Mouse (Mus musculus): ENCODE measurements around the gene Gm20532. TPM values are rescaled to one million over a fixed set of nuclear protein-coding genes. Genes with fewer than 3 reads are reported as not detected.

The Gm20532 gene
- not detected for total RNA-seq (2022)

DNA sequence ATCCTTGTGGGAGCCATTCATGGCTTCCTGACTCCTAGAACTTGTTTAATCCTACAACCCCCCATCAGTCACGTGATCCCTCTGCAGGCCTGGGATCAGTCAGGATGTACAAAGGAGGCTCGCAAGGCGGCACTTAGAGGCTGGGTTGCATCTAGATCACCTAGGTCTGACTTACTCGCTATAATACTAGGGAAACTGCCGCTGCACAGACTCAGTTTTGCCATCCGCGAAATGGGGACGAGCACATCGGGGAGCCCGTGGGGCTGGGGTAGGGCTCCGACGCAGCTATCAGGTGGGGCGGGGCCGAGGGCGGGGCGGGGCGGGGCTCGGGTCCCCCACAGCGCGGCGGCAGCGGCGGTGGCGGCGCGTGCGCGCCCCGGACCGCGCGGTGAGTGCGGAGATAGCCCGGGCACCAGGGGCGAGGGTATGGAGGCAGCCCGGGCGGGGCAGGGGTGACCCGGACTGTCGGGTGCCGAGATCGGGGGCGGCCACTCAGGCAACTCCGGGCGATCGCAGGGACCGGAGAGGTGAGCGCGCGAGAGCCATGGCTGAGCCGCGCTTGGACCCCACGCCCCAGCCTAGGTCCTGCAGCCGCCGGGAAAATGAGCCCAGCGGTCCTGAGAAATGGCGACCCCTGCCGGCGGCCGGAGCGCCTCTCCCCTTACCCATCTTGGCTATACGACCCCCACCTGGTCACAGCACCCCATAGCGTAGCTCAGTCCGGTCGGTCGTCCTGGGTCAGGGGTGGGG, at the start of gene Gm20532:
Gm20532 (plus strand) TSS at position 346 of the 750 bp plus-strand sequence.
- peak; percentile 45 to 49 for DNase-seq (ENCODE audit: low spot score in 2 of 2)

DNA sequence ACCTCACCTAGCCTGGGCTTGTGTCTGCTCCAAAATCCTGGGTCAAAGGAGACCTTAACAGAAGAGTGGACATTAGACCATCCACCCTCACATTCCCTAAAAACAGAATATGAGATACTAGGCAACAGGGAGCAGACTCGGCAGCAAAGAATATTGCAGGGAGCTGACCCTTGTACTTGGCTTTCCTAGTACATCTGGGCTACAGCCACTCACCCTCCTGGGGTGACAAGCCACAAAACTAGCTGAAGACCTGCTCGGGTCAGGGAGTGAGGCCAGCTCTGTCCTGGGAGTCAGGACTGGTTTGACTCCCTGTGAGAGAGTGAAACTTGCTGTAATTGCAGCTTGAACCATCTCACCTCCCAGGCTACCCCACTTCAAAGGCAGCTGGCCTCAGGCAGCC, 46.9 kb upstream of the Gm20532 start:
- DNase-seq (ENCODE audit: low spot score in 2 of 2) = no peak

DNA sequence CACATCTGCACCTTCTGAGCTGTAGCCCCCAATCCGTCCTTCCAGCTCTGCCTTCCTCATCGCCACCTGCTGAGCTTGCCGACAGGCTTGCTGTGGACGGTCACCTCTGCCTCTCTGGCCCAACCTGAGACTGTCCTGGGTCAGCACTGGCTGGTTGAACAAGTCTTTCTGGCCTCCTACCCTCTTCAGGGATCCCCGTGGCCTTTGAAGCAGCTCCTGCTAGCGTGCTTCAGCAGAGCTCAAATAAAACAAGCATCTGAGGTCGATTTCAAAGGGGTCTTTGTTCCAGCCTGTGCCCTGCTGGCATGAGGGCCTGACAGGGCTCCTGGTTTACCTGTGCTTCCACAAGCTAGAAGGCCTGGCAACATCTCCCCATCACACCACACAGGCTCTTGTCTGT, 45.7 kb upstream of the Gm20532 start:
- no peak for DNase-seq (ENCODE audit: low spot score in 2 of 2)

DNA sequence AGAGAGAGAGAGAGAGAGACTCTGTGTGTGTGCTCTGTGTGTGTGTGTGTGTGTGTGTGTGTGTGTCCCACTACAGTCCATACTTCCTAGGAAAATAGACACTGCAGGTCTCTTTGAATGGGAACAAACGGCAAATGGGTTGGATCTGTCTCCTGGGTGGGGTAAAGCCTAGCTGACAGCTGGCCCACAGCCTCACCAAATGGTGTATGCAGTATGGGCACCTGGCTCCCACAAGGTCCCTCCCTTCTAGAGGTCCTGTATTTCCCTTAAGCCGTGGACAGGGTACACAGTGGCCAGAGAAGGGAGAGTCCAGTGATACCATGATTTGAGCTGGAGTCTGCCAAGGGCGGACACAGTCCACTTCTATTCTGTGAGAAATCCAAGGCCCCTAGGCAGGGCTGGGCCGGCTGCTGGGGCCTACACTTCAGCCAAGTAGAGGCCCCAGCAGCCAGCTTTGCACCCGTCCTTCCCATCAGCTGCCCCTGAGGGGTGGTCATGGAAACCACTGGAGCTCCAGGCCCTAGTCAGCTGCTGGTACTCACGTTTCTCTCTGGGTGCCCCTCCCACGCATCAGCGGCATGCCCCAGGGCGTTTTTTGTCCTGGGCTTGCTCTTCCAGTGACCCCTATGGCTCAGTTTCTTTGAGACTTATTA, 45.1 kb upstream of the Gm20532 start:
- DNase-seq (ENCODE audit: low spot score in 2 of 2) = no peak

DNA sequence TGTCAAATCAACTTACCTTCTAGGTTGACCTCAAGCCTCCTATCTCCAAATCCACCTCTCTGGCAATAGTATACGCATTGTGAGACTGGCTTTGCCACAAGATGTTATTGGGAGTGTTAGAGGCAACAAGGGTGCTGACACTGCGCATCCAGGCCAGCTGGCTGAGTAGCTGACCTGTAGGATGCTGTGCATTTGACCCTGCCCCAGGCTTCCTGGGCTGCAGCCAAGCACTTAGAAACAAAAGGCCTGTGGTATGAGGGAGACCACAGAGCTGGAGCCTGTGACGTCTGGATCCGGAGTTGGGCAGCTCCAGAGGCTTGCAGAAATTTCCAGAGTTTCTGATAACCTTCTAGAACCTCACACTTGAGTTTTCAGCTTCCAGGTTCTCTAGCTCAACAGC, 43.3 kb upstream of the Gm20532 start:
- DNase-seq (ENCODE audit: low spot score in 2 of 2) = no peak

DNA sequence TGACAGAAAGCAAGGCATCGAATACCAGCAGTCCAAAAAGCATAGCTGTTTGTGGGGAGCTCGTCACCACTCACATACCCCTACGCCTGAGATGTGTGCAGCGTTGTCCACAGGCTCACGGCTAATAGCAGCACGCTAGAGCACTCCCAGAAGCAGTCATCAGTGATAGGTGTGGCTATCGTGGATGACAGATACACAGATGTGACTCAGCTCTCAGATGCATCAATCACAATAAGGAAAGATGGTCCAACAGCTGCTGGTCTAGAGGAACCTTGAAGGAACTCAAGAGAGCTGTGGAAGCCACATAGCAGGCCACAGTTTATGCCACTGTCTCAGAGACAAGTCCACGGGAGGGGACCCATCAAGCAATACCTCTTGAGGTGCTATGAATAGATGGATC, 42.7 kb upstream of the Gm20532 start:
- DNase-seq (ENCODE audit: low spot score in 2 of 2) = no peak

DNA sequence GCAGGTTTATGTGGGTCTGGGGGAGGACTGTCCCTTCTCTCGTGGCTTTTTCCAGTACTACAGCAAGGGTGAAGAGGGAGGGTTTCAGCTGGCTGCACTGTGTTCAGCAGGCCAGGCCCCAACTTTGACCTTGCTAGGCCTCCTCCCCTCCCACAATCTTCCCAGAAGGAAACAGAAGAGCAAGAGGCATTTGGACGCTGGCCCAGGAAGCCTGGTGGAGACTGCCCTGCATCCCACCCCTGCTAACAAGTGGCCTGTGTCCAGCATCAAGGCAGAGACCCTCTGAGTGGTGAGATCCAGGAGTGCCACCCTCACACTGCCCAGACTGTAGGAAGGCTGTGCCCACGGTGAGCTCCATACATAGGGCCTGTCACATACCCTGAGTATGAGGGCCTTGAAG, 42.2 kb upstream of the Gm20532 start:
- no peak for DNase-seq (ENCODE audit: low spot score in 2 of 2)

DNA sequence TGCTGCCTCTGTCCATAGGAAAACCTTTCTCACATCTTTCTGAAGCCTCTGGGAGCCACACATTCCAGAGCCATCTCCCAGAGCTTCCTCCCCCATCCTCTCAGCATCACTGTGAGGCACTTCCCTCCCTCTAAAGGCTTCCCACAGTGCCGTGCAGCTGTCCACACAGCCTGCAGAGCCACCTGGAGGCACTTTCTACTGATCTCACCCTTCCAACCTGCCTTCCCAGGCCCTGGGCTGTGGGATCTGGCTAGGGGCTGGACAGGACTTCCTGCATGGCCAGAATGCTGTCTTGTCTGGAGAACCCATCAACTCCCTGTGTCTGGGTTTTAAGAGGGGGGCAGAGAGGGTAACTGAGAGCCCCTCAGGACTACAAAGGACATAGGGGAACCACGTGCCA, 39.0 kb upstream of the Gm20532 start:
- DNase-seq (ENCODE audit: low spot score in 2 of 2) = peak in 1 of 2 experiments; percentile 10

DNA sequence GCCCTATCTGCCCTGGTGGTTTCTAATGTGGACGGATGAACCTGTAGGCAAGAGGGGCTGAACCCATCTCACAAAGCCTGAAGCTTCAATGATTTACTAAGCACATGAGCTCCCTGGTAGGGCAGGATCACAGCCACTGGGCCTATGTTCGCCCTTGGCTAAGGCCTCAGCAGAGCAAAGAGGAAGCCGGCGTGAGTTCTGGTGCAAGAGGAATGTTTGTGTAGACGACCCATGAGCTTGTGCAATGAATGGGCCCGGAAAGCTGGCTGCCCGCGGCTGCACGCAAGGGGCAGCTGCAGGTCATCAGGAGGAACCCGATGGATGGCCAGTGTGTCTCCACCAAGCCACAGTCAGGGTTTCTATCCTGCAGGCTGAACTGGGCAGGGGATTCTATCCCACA, 36.6 kb upstream of the Gm20532 start:
- DNase-seq (ENCODE audit: low spot score in 2 of 2) = no peak

DNA sequence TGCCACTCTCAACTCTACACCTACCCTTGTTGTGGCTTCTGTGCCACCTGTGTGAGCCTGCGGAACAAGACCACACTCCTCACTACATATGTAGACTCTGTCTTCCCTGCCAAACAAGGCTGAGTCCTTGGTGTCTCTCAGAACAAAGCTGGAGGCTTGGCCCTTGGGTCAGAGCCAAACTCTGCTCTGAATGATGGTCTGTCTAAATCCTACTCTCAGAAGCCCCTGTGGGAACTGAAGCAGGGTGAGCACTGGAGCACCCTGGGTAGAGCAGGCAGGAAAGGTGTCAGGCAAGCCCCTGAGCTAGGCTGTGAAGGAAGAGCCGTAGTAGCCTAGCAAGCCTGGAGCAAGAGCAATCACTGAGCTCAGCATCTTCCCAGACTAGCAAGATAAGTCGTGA, 36.2 kb upstream of the Gm20532 start:
- DNase-seq (ENCODE audit: low spot score in 2 of 2) = no peak

DNA sequence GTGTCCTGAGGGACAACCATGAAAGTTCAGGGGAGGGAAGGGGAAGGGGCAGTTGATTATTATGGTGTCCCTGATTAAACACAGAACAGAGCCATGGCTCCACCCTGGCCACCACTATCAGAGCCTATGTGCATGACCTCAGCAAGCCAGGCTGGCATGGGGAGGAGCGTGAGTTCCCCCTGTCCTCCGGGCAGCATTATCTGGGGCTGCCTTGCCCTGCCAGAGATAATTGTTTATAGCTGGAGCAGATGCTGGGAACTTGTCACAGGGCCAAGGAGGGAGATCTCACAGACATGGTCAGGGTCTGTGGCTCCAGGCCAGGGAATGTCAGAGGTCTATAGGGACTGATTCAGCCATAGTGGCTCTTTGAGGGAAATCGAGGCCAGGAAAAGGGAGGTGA, 35.7 kb upstream of the Gm20532 start:
- DNase-seq (ENCODE audit: low spot score in 2 of 2) = no peak

DNA sequence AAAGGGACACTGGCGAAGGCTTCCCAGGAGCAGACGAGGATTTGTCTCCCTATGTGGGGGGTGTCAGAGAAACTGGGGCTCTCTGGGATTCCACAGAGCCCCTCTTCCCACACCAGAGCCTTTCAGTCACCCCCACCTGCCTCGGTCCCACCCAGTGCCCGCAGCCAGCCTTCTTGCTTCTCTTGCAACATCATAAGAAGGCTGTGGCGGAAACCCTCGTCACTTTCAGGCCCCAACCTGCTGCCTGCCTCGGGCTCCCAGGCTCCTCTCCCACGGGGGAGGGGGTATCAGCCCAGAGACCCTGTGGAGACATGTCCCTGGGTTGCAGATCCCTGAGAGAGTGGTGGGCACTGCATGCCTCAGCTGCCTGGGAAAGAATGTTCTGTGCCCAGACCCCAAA, 35.0 kb upstream of the Gm20532 start:
- no peak for DNase-seq (ENCODE audit: low spot score in 2 of 2)

DNA sequence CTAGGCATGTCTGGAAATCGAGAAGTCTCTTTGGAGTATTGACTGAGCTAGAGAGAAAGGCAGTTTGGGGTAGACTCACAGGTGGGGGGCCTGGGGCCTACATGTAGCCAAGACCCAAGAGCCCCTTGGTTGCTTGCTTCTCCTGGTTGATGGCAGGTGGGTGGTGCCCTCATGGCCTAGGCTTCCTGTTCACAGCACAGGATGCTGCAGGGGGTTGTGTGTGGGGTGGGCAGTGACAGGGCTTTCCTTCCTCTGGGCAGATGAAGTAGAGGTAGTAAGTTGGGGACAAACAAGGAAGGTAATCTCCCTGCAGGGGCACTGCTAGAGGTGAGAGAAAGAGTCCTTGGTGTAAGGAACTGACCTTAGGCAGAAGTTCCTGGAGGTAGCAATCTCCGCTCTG, 34.4 kb upstream of the Gm20532 start:
- DNase-seq (ENCODE audit: low spot score in 2 of 2) = no peak

DNA sequence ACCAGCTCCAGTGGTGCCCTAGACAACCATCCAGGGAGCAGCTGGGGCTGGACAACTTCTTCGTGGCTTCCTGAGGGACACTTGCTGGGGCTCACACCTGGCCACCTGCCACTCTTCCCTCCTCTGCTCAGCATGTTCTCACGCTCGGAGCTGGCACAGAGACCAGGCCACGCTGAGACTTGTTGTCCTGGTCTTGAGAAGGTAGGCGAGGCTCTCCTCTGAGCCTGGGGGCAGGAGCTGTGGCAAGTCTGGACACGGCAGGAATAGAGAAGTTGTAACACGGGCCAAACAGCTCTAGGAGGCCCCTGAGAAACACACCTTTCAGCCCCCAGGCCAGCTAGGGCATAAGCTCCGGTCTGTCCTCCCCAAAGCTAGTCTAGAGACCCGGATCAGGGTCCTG, 32.5 kb upstream of the Gm20532 start:
- DNase-seq (ENCODE audit: low spot score in 2 of 2) = no peak

DNA sequence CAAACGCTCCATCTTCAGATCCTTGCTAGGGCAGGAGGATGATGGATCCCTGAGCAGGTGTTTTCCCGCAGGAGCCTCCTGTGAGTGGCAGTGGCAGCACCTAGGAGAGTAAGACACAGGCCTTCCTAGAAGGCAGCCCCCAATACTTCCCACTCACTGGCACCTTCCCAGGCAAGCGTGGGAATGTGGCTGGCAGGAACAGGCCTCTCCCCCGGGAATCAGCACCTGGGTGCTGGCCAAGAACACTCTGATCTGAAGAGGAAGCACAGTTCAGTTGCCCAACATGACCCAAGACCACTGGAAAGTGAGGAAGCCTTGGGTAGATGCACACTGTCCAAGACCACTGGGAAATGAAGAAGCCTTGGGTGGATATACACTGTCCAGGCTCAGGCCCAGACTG, 31.4 kb upstream of the Gm20532 start:
- DNase-seq (ENCODE audit: low spot score in 2 of 2) = peak; percentile 34 to 41

DNA sequence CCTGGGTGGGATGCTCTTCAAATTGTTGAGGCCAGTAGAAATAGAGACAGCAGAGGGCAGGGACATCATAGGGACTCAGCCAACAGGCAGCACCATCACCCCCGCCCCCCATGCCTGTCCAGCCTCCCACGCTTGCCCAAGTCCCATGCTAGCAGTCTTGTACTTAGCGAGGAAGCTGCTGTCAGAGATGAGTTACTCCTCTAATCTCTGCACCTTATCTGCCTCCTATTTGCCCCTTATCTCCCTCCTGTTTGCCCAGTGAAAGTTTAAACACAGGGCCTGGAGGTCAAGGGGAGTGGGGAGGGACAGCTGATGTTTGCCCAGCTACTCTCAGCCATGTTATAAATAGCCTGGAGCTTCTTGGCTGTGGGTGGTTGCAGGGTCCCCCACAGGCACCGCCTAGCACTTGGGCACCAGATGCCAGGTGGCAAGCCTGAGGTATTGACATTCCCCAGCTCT, 29.9 kb upstream of the Gm20532 start:
- DNase-seq (ENCODE audit: low spot score in 2 of 2) = no peak

DNA sequence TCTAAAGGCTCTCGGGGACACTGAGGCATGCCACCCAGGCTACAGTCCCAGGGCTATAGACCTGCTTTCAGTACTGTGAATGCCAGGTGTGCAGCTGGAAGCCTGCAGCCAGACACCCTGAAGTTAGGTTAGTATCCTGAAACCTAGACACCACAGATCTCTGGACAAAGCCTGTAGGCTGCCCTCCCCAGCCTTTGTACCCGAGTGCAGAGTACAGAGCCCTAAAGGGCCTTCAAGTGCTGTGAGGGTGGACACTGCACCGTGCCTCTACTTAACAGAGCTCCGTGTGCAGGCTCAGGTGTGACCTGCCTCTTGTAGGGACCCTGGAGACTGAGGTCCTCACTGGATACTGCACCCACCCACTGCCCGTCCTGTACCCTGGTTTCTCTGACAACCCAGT, 25.9 kb upstream of the Gm20532 start:
- no peak for DNase-seq (ENCODE audit: low spot score in 2 of 2)

DNA sequence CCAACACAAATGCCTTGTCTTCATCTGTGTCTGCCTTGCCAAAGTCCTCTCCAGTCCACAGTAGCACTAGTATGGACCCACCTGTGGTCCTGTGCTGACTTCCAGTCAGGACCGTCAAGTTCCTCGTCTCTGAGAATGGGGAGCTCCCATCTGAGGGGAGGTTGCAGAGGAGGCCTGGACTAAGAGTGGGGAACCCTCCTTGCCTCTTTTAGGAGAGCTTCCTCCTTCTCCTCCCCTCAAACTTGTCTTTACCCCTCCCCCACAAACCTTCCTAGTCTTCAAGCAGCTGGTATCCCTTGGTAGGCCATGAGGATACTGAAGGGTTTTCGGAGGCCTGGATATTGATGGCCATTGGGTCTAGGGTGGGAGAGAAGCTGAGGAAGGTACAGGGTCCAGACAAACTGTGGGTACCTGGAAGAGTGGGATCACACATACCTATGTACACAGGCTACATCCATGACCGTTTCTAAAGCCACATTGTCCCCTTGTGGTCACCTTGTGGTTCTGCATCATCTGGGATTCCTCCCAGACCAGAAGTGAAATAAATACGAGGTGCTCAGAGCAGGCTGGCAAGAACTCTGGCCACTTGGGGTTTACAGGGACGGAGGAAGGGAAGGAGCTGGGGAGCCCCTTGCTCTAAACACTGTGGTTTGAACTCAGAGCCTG, 25.0 kb upstream of the Gm20532 start:
- no peak for DNase-seq (ENCODE audit: low spot score in 2 of 2)

DNA sequence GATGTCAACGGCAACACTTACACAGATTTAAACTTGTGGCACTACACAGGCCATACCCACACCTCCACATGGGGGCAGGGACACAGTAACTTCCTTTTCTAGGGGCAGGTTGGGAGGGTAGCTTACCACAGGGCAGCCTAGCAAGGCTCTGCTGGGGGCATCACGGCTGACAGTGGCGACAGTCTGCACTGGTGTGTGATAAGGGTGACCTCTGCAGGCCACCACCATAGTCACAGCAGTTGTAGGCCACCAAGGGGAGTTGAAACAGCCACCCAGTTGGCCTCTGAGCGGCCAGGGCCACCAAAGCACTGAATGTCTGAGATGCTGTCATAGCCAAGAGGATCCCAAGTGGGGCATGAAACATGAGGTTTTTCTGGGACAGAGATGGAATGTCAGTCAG, 20.2 kb upstream of the Gm20532 start:
- no peak for DNase-seq (ENCODE audit: low spot score in 2 of 2)

DNA sequence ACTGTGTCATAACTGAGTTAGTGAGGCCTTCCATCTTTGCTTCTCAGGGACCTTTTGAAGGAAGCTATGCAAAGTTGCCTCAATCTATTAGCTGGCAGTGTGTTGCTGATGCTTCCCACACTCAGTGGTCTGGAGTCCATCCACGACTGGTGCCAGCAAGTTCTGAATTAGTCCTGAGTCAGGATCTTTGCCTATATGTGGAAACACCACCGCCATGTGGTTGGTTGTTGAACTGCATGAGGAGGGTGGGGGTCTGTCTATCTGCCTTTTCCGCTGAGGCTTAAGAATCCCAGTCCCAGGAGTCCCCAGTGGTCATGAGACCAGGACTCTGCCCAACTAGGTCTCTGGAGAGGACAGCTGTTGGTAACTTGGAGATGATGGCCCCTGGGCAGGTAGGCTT, 16.4 kb upstream of the Gm20532 start:
- no peak for DNase-seq (ENCODE audit: low spot score in 2 of 2)

DNA sequence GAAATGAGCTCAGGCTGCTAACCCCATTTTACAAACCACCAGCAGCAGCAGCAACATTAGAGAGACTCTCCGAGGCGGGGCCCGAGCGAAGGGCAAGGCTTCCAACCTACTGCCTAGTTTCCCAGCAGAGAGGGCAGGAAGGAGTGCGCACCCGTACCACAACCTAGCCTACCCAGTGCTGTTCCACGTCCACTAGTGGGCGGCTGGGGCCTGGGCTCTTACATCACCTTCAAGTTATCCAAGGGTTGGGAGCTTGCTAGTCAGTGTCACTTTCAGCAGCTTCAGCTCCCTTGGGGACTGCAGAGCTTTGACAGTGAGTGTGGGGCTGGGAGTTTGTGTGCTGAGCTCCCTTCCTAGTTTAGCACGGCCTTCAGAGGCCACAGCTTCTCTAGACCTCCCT, 15.0 kb upstream of the Gm20532 start:
- no peak for DNase-seq (ENCODE audit: low spot score in 2 of 2)

DNA sequence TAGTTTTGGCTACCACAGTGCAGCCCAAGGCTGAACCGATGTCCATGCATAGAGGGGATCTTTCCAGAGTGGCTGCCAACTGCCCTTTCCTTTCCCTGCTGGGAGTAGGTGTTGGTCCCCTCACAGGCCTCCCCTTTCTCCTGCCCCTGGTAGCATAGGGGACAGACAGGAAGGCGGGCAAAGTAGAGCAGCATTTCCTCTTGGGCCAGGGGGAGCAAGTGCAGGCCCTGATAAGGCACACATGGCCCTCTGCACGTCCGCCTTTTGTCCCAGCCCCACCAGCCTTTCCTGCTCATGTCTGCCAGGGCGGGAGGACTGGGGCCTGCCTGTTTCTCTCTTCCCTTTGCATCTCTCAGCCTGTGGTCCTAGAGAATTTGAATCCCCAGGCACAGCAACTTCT, 14.6 kb upstream of the Gm20532 start:
- no peak for DNase-seq (ENCODE audit: low spot score in 2 of 2)

DNA sequence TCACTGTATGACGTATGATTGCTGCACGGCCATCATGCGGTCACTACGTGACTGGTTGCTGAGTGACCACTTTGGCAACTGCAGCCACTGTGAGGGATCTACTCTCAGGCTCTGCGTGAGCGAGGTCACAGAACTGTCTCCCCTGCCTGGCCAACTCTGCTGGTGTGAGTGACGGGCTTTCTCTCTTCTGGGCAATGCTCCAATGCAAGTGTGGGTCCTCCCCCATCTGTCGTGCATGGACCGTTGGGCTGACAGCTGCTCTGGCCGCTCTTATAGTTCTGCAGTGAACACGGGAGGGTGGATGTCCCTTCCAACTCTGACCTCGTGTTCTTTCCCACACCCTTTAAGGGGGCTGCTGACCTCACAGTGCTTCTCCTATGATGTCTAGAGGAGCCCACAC, 13.0 kb upstream of the Gm20532 start:
- DNase-seq (ENCODE audit: low spot score in 2 of 2) = no peak
